Mouse (Mus musculus): Measurements from ENCODE around the gene Hs1bp3.

Hs1bp3 gene

GRCm38 (mm10) chr12:8301841-8302431, 11.3 kb upstream of the Hs1bp3 start, which contains the start of gene Gdf7:
Gdf7 (minus strand) TSS chr12:8301954.
- DNase-seq (ENCODE audit: low spot score in 2 of 2) = no peak

DNA sequence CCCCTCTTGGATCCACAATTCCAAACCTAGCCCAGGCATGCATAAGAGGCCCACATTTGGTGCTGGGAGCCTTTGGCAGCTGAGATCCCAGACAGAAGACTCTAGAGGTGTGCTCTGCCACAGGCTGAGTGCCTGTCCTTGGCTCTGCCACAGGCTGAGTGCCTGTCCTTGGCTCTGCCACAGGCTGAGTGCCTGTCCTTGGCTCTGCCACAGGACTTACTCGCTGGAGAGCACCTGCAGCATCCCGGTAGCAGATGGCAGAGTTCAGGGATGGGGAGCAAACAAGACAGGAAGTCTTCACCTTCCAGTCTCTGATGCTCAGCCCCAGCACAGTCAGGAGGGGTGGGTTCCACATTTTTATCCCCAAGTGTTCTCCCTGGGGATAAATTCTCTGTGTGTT, 8.0 kb upstream of the Hs1bp3 start:
- DNase-seq (ENCODE audit: low spot score in 2 of 2) = no peak

- peak; percentile 39 to 69 for DNase-seq (ENCODE audit: low spot score in 2 of 2)
Observed at GRCm38 (mm10) chr12:8306432-8306831, 6.8 kb upstream of the Hs1bp3 start.

GRCm38 (mm10) chr12:8306910-8307309, 6.3 kb upstream of the Hs1bp3 start:
- DNase-seq (ENCODE audit: low spot score in 2 of 2) = no peak

- no peak for DNase-seq (ENCODE audit: low spot score in 2 of 2)
Observed at GRCm38 (mm10) chr12:8310992-8311391, 2.2 kb upstream of the Hs1bp3 start.

GRCm38 (mm10) chr12:8312266-8312665, 966 bp upstream of the Hs1bp3 start:
- no peak for DNase-seq (ENCODE audit: low spot score in 2 of 2)

DNA sequence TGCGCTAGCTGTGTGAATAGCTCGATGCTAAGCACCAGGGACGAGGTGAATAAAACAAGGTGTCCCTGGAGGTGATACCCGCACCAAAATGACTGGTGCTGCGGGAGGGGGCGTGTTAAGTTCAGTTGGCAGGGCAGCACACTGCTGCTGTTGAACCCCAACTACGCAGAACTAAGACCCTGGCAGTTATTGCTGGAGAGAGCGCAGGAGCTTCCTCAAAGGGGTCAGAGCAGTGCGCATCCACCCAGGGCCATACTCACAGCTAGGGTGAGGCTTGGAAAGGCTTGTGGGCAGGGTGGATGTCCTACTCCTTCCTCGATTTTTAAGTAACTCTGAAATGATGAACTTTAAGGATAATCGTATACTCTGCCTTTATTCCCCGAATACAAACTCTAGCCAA, 541 bp downstream of the Hs1bp3 start:
- DNase-seq (ENCODE audit: low spot score in 2 of 2) = peak in 1 of 2 experiments; percentile 26

DNA sequence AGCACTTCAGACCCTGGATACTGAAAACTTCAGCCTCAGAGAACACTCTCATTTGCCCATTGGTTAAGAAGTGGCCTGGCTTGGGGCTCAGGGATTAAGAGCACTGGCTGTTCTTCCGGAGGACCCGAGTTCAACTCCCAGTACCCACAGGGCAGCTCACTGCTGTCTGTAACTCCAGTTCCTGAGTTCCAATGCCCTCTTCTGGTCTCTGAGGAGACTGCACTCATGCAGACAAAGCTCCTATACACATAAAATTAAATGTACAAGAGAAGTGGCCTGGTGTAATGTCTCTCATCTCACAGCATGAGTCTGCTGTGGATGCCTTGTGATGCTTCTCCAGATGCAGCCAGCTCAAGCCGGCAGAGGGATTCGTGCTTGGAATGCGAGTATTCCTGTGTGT, 3.3 kb downstream of the Hs1bp3 start:
- DNase-seq (ENCODE audit: low spot score in 2 of 2) = no peak

DNA sequence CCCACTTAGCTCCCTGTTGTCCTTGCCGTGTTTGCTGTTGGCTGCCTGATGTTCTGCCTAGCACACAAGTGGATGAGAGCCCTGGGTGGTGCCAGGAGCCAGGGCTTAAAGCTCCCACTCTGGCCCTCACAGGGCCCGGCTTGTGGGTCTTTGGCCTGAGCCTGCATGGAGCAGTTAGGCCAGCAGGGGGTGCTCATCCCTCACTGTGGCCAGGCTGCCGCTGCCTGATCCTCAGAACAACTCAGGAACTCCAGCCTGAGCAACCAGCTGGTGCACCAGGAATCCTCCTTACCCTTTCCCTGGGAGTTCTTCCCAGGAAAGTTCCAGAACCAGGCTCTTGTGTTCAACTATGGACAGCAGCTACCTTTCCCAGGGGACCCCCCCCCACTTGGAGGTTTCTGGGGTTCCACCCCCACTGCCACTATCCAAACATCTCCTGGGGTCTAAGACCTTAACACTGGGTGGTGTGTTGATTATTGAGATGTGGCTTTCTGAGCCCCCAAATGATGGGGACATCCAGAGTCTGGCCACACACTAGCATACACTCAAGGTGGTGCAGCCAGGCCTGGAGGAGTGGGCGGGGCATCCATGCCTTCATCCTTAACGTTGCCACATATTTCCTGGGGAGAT, 7.0 kb downstream of the Hs1bp3 start:
- peak; percentile 58 to 80 for DNase-seq (ENCODE audit: low spot score in 2 of 2)

DNA sequence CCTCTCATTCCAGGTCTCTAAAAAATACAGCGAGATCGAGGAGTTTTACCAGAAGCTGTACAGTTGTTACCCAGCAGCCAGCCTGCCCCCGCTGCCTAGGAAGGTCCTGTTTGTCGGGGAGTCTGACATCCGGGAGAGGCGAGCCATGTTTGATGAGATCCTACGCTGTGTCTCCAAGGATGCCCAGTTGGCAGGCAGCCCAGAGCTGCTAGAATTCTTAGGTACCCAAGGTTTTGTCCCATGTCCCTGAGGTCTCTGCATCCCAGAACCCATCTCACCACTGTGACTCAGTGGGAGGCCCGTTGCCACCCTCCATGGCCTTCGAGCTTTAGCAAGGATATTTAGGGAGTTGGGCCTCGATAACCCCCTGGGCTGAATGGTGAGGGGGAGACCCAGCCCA, 8.3 kb downstream of the Hs1bp3 start:
- DNase-seq (ENCODE audit: low spot score in 2 of 2) = no peak

- DNase-seq (ENCODE audit: low spot score in 2 of 2) = no peak
Observed at GRCm38 (mm10) chr12:8324086-8324485, 10.9 kb downstream of the Hs1bp3 start.

GRCm38 (mm10) chr12:8325245-8325942, 12.2 kb downstream of the Hs1bp3 start:
- DNase-seq (ENCODE audit: low spot score in 2 of 2) = no peak

GRCm38 (mm10) chr12:8325943-8326522, 12.8 kb downstream of the Hs1bp3 start:
- DNase-seq (ENCODE audit: low spot score in 2 of 2) = no peak

DNA sequence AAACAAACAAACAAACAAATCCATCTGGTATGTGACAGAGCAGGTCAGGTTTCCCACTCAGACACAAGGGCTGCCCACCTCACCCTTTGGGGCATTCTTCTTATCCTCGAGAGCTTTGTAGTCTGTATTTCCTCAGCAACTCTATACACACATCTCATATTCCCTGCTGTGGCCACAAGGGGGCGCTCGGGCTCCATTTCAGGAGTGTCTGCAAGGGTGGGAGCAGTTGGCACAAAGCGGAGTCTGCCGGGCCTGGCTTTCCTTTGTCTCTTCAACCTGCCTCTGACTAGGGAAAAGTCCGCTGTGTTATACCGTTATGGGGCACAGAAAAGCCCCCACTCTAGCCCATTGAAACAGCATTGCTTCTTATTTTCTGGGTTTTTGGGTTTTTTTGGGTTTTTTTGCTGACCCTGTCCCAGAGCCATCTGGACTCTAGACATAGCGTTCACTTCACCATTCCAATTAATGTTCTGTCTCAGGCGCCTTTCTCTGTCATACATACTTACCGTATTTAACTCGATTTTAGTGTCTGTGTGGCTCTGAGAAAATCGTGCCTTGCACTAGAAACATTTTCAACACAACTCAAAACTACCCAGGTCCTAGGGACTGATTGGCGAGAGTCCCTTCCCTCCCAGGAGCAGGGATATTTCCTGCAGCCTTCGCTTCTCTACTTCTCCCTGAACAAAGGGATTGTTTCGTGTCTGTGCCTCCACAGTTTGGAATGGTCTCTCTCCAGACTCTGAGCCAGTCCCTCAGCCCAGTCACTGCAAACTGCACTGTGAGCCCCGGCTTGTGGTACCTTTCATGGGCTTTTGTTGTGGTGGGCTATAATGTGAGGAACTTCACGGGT, 13.8 kb downstream of the Hs1bp3 start:
- peak; percentile 73 to 90 for DNase-seq (ENCODE audit: low spot score in 2 of 2)

GRCm38 (mm10) chr12:8327675-8328053, 14.4 kb downstream of the Hs1bp3 start:
- DNase-seq (ENCODE audit: low spot score in 2 of 2) = no peak

- DNase-seq (ENCODE audit: low spot score in 2 of 2) = no peak
Observed at GRCm38 (mm10) chr12:8329236-8329635, 16.0 kb downstream of the Hs1bp3 start.

GRCm38 (mm10) chr12:8331489-8332173, 18.4 kb downstream of the Hs1bp3 start:
- no peak for DNase-seq (ENCODE audit: low spot score in 2 of 2)

GRCm38 (mm10) chr12:8332174-8332542, 18.9 kb downstream of the Hs1bp3 start:
- no peak for DNase-seq (ENCODE audit: low spot score in 2 of 2)

- DNase-seq (ENCODE audit: low spot score in 2 of 2) = no peak
Observed at GRCm38 (mm10) chr12:8333617-8334016, 20.4 kb downstream of the Hs1bp3 start.

DNA sequence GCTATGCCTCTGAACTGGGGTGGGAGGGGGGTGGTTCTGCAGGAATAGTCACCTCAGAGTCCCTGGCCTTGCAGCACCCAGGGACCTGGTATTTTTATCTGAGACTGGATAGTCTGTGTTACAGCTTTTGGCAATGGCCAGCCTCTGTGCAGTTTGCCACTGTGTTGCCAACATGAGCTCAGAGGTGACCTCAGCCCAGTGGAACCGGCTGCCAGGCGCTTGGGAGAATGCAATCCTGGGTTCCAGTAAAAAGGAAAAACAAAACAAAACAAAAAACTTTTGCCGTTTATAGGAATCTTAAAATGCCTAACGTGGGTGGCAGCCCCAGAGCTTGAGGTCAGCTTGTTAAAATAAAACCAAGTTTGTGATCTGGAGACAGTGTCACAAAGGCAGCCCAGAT, 21.0 kb downstream of the Hs1bp3 start:
- no peak for DNase-seq (ENCODE audit: low spot score in 2 of 2)

GRCm38 (mm10) chr12:8335503-8335902, 22.3 kb downstream of the Hs1bp3 start:
- no peak for DNase-seq (ENCODE audit: low spot score in 2 of 2)
